Mouse (Mus musculus): Measurements from ENCODE around the gene Grm5.
A peak's percentile ranks its signal among the peaks of the same experiment; 100 is the strongest.

Grm5 gene

GRCm38 (mm10) chr7:87583868-87584267 is at the start of gene Grm5:
Grm5 (plus strand) TSS chr7:87584168.
- no peak for DNase-seq (ENCODE audit: extremely low spot score)

- no peak for DNase-seq (ENCODE audit: extremely low spot score)
Measured at GRCm38 (mm10) chr7:87539031-87539430, 44.9 kb upstream of the Grm5 start.

GRCm38 (mm10) chr7:87565300-87565699 is 18.7 kb upstream of the Grm5 start:
- DNase-seq (ENCODE audit: extremely low spot score) = no peak

DNA sequence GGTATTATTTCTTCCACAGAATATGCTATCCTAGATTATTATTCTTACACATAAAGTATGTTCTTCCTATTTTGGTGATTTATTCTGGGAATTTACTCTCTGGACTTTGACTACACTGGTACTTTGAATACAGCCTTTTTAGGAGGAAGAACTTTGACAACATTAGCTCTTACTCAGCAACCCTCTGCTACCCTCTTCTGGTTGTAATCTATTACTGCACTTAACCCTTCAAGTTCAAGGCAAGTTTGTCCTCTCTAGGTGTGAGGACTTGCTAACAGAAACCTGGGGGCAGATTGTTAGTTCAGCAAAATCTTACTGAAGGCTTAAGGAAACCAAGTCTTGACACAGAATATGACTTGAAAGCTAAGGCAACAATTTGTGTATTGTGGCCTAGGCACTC is 17.5 kb upstream of the Grm5 start:
- DNase-seq (ENCODE audit: extremely low spot score) = peak; percentile 9

GRCm38 (mm10) chr7:87584281-87584701 is 323 bp downstream of the Grm5 start:
- peak; percentile 60 for DNase-seq (ENCODE audit: extremely low spot score)

DNA sequence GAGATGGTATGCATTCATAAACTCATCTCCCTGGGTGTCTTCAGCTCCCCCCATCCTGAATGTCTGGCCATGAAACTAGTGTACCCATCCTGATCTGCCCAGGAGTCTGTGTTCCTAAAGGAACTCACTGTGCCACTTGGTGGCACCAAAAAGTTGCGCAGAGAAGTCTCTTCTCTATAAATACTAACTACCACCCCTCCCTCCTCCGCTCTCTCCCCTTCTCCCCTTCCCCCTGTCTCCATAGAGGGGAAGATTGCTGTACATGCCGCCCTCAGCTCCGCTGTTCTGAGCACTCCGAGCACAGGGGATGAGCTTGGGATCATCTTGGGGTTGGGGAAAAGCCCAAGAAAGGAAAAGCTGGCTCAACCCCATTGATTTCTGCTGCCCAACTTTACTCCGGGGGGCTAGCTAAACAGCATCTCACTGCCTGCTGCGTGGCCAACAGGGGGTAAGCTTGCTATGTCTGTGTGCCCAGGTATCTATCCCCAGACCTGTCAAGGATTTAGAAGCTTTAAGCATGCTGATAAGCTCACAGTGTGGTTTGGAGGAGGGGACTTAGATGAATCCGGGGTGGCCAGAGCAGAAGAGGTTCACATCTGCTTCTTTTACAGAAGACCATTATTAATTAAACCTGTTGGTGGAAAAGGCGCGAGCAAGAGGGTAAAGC is 2.4 kb downstream of the Grm5 start:
- no peak for DNase-seq (ENCODE audit: extremely low spot score)

DNA sequence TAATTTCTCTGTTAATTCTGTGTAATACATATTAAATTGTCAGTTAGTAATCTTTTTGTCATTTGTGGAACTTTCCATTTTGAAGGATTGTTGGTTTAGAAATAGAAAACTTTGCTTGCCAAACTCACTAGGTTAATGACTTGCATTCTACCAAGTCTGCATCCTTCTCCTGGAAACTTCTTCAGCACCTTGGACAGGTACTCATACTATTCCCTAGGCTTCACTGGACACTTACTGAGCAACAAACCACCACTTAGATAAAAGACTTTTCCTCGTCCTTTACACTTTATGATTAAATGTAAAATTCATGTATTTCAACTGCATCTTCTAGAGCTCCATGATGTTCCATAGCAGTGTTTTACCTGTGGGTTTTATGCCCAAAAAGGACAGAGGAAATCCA is 4.0 kb downstream of the Grm5 start:
- no peak for DNase-seq (ENCODE audit: extremely low spot score)

DNA sequence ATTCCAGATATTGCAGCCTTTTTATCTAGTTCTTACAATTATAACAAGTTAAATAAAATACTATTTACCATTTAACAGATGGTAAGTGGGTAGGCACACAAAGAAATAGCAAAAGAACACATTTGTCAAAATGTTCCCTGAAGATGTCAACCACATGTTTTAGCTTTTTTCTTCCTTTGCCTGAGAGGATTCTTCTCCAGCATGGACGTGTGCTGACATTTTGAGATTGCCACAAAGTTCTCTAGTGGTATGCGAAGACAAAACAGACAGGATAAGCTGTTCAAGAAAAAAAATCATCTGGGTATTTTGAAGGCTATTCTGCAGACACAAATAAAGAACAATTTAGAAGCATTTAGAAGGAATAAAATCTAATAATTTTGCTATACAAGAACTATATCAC is 42.3 kb downstream of the Grm5 start:
- no peak for DNase-seq (ENCODE audit: extremely low spot score)

DNA sequence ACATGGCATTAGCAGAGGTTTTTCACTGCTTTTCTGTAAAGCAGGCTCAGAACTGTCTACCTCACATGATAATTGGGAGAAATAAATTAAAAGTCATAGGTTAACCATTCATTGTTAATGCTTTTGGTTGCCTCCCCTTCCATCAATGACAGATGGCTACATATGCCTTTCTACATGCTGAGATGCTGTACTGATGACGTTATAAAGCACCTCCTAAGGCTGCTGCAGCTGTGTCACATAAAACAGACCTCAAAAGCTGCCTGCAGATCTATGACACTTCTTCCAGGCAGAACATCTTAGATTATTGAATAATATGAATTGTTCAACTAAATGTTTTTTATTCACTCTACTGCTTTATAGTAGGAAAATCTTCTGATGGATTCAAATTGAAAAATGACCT is 51.6 kb downstream of the Grm5 start:
- DNase-seq (ENCODE audit: extremely low spot score) = no peak

- DNase-seq (ENCODE audit: extremely low spot score) = no peak
Measured at GRCm38 (mm10) chr7:87650610-87651009, 66.6 kb downstream of the Grm5 start.

DNA sequence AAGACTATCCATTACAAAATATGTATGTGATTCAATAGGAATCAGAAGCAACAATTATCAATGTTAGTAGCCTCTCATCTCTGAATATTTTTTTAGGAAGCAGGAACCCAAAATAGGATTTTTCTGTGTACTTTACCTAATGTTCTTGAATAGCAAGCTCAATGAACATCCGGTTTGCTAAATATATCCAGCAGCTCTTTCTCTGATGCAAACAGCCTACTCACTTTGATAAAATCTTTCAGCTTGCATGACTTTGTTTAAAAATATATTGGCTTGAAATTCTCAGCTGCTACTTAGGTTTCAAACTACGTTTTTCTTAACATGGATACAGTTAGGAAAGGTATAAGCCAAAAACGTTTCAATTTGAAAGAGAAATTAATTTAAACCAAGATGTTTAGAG is 77.8 kb downstream of the Grm5 start:
- DNase-seq (ENCODE audit: extremely low spot score) = no peak

- no peak for DNase-seq (ENCODE audit: extremely low spot score)
Measured at GRCm38 (mm10) chr7:87664041-87664440, 80.1 kb downstream of the Grm5 start.

- no peak for DNase-seq (ENCODE audit: extremely low spot score)
Measured at GRCm38 (mm10) chr7:87716393-87716792, 132.4 kb downstream of the Grm5 start.

- DNase-seq (ENCODE audit: extremely low spot score) = no peak
Measured at GRCm38 (mm10) chr7:87718631-87719030, 134.7 kb downstream of the Grm5 start.

DNA sequence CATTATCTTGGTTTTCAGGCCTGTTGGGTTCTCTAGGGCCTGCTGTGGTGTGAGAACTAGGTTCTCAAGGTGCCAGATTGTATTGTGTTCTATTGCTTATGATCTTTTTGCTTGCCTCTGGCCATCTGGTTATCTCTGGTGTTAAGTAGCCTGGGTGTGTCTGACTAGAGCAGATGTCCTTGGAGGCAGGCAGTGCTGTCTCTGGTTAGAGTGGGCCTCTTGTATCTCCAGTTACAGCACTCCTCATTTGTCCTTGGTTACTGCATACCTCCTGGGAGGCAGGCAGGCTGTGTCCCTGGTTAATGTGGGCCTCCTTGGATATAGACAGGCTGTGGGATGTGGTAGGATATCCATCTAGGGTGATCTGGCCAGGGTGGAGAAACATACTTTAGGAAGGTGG is 150.5 kb downstream of the Grm5 start:
- DNase-seq (ENCODE audit: extremely low spot score) = no peak

- DNase-seq (ENCODE audit: extremely low spot score) = no peak
Measured at GRCm38 (mm10) chr7:87761945-87762344, 178.0 kb downstream of the Grm5 start.

DNA sequence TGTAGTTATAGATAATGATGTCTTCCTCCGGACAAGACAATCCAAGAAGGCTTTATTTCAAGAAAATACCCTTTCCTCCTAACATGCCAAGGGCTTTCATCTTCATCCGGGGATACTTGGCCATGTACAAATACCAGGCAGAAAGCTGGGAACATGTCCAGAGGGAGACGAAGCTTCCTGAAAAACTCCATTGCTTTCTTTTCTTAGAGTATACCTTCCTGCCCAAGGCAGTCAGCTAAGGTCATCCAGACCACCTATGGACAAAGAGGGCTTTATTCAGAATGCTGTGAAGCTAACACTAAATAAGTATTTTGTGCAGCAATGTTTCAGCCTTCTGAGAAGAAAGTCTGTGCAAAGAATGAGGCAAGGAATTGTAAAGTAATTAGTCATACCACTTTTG is 178.4 kb downstream of the Grm5 start:
- DNase-seq (ENCODE audit: extremely low spot score) = no peak

DNA sequence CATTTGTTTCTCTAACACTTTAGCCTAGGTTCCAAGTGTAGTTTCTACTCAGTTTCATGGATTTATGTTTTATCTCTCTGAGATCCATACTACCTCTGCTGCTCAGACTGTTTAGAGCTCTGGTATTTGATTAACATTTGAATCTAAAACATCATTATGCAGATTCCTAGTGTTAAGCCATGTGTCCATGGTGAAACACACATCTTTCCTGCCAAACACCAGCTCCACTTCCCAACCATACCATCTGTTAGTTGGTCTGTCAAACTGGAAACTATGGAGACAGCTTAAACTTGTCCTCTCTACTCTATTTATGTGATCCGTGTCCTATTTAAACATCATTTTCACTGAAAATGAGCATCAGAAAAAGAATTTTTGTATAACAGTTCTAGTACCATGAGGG is 203.6 kb downstream of the Grm5 start:
- DNase-seq (ENCODE audit: extremely low spot score) = no peak

DNA sequence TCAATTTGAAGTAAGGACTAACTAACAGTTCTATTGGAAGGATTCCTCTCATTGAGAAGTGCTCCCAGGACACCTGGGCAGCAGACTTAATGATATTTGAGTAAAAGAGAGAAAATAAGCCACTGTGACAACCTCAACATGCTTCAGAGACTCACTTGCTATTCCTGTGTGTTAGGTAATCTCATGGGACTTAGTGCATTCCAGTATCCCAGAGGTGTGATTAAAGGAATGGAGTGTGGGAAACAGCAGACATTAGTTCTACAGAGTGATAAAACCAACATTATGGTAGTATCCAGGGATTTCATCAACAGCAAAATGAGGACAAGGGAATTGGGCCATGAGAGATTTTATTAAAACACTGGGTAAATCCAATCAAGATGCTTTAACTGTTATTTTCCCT is 205.0 kb downstream of the Grm5 start:
- no peak for DNase-seq (ENCODE audit: extremely low spot score)

- DNase-seq (ENCODE audit: extremely low spot score) = no peak
Measured at GRCm38 (mm10) chr7:87793896-87794295, 209.9 kb downstream of the Grm5 start.

GRCm38 (mm10) chr7:87824898-87825297 is 240.9 kb downstream of the Grm5 start:
- DNase-seq (ENCODE audit: extremely low spot score) = no peak

DNA sequence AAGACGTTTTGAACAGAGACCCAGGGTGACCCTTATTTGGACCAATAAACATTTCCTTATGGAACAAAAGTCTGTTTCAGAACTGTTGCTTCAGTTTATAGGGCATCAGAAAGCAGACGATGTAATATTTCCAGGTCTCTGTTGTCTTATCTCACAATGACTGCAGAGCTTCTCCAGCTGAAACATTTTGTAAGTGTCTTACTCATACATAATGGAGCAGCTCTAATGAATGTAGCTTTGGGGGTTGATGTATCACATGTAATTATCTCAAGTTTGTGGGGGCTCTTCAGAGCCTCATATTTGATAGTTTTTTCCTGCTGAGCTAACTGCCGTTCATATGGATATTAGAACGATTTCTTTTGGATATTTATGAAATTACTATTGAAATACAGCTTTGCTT is 250.7 kb downstream of the Grm5 start:
- DNase-seq (ENCODE audit: extremely low spot score) = no peak

DNA sequence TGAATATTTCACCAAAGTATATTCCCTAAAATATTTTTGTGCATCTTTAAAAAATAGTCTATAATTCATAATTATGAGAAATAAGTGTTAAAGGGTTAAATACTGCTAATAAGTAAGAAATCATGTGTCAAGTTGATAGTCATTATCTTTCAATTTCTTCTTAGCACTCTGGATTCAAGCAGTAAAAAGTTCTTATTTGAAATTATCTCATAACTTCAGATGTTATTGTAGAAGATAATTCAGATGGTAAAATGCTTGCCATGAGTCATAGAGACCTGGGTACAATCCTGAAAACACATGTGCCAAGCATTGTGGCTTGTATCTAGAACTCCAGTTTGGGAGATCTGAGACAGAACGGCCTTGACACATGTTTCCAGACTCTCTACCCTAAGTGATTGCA is 254.6 kb downstream of the Grm5 start:
- no peak for DNase-seq (ENCODE audit: extremely low spot score)

- DNase-seq (ENCODE audit: extremely low spot score) = no peak
Measured at GRCm38 (mm10) chr7:87843496-87843895, 259.5 kb downstream of the Grm5 start.
